Mouse (Mus musculus) neural tube, embryonic 15.5 days (tissue): ENCODE data around the gene Usp27x. TPM values are rescaled to one million over a fixed set of nuclear protein-coding genes. Genes with fewer than 3 reads are reported as not detected.

Source experiments
- polyA plus RNA-seq: library from polyadenylated mRNA; unstranded; fragments of >200 nt; fragmentation: Nextera tagmentation; extraction: Ambion mirVana; gene quantifications from 2 replicates; pipeline ENCODE4 v1.2.1, GENCODE M21; 2015

Gene Usp27x
- polyA plus RNA-seq, 1 experiment from 2014 or later: 2.3 TPM

Other genes with a start within 250 kb of the Usp27x start
- 8.0 TPM in 2 replicates for gene Clcn5, start 56.5 kb downstream of the Usp27x start, polyA plus RNA-seq
- gene Foxp3, start 197.8 kb upstream of the Usp27x start, polyA plus RNA-seq: 0.08 and 0.26 TPM in 2 replicates
- 6.0 and 7.5 TPM in 2 replicates for gene Ppp1r3f, start 198.5 kb upstream of the Usp27x start, polyA plus RNA-seq
- 28.4 and 29.5 TPM in 2 replicates for gene Ccdc22, start 229.7 kb upstream of the Usp27x start, polyA plus RNA-seq
- gene Cacna1f, start 231.3 kb upstream of the Usp27x start, polyA plus RNA-seq: 0.24 and 0.35 TPM in 2 replicates